Mouse (Mus musculus) c-Kit-positive CD71-positive TER-119-positive erythroid progenitor cells, embryonic 14.5 days (primary cell): ENCODE data around the gene Dock3.

ENCODE experiments used
- DNase-seq: peaks from one replicate; pipeline ENCODE4 v3.0.0-alpha.2; 2013; ENCODE audit warnings: low spot score

The Dock3 gene

GRCm38 (mm10) chr9:107009841-107010240 is 221.9 kb downstream of the Dock3 start:
- no peak for DNase-seq

- no peak for DNase-seq
Observed at GRCm38 (mm10) chr9:107003187-107003586, 228.5 kb downstream of the Dock3 start.

- DNase-seq: no peak
Observed at GRCm38 (mm10) chr9:106970742-106971141, 261.0 kb downstream of the Dock3 start.

GRCm38 (mm10) chr9:106958452-106958851 is 273.3 kb downstream of the Dock3 start:
- DNase-seq: no peak

- no peak for DNase-seq
Observed at GRCm38 (mm10) chr9:106955486-106955885, 276.2 kb downstream of the Dock3 start.

- DNase-seq: no peak
Observed at GRCm38 (mm10) chr9:106934998-106935397, 296.7 kb downstream of the Dock3 start.

- no peak for DNase-seq
Observed at GRCm38 (mm10) chr9:106914878-106915277, 316.8 kb downstream of the Dock3 start.

GRCm38 (mm10) chr9:106913759-106914158 is 317.9 kb downstream of the Dock3 start:
- no peak for DNase-seq

GRCm38 (mm10) chr9:106911624-106912023 is 320.1 kb downstream of the Dock3 start:
- DNase-seq: no peak

GRCm38 (mm10) chr9:106908715-106909114 is 323.0 kb downstream of the Dock3 start:
- DNase-seq: no peak

GRCm38 (mm10) chr9:106908174-106908573 is 323.5 kb downstream of the Dock3 start:
- no peak for DNase-seq

- no peak for DNase-seq
Observed at GRCm38 (mm10) chr9:106906597-106906996, 325.1 kb downstream of the Dock3 start.

GRCm38 (mm10) chr9:106903791-106904134 is 327.9 kb downstream of the Dock3 start:
- peak; percentile 42 for DNase-seq

- no peak for DNase-seq
Observed at GRCm38 (mm10) chr9:106903099-106903790, 328.5 kb downstream of the Dock3 start.

GRCm38 (mm10) chr9:106901596-106901995 is 330.1 kb downstream of the Dock3 start:
- no peak for DNase-seq

GRCm38 (mm10) chr9:106898901-106899300 is 332.8 kb downstream of the Dock3 start:
- no peak for DNase-seq

GRCm38 (mm10) chr9:106893327-106893726 is 338.4 kb downstream of the Dock3 start:
- DNase-seq: no peak

- DNase-seq: no peak
Observed at GRCm38 (mm10) chr9:106892552-106892875, 339.2 kb downstream of the Dock3 start.

GRCm38 (mm10) chr9:106891829-106892551 is 339.7 kb downstream of the Dock3 start, which contains the start of gene Manf:
Manf (minus strand) TSS chr9:106891979.
- DNase-seq: peak; percentile 98

GRCm38 (mm10) chr9:106891341-106891741 is 340.4 kb downstream of the Dock3 start:
- DNase-seq: no peak

GRCm38 (mm10) chr9:106890496-106891240 is 341.0 kb downstream of the Dock3 start:
- DNase-seq: no peak

- DNase-seq: no peak
Observed at GRCm38 (mm10) chr9:106889321-106889720, 342.4 kb downstream of the Dock3 start.

GRCm38 (mm10) chr9:106888346-106888745 is 343.4 kb downstream of the Dock3 start:
- DNase-seq: no peak
